Mouse (Mus musculus): Measurements from ENCODE around the gene Cuedc2. TPM values are rescaled to one million over a fixed set of nuclear protein-coding genes. Genes with fewer than 3 reads are reported as not detected.

The Cuedc2 gene
- polyA plus RNA-seq, 1 experiment from 2014 or later = 53.8 TPM

DNA sequence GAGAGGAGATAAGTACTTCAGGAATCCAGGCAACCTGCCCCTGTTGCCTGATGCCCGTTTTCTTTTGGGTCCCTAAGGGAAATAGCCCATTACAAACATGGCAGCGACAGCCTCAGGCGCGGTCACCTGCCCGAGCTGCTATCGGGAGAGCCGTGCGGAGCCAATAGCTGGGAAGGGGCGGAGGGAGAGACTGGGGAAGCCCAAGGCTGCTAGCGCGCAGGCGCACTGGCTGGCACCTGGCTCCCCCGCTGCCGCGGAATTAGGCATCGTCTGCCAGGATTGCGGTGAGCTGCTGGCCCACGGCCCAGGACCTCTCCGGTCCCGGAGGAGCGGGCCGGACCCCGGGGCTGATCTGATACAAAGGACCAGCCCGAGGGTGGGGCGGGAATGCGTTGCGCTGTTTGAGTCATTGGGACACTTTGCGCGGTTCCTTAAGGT lies 18.2 kb upstream of the Cuedc2 start:
- Histone ChIP-seq H3K9me3 (ENCODE audit: low read length) (no peaks in the 10 kb centered on the region), H3K27ac (ENCODE audit: low read depth) (peak overlapping the region; percentile 24), H3K4me3 (ENCODE audit: low read depth, low read length) (peak overlapping the region; percentile 66), H3K36me3 (replicated peaks; ENCODE audit: insufficient read depth, low read length) (no peaks in the 10 kb centered on the region), H3K27me3 (ENCODE audit: insufficient read depth, low read length) (no peaks in the 10 kb centered on the region), H3K9ac (replicated peaks) (peak overlapping the region; percentile 66), H3K4me2 (ENCODE audit: low read depth, low read length) (peak overlapping the region; percentile 97), H3K4me1 (ENCODE audit: insufficient read depth) (peaks cover 21% of the 10 kb centered on the region)
- ATAC-seq (peak; percentile 95), DNase-seq (peak; percentile 88)
- WGBS (ENCODE audit: insufficient replicate concordance) = under 1% methylated on average over 29 of the region's 29 CpGs
- TF ChIP-seq CTCF (IDR thresholded peaks at IDR 0.05; ENCODE audit: low read depth) (no peak), EP300 (IDR thresholded peaks at IDR 0.05; ENCODE audit: low read depth) (no peak)

DNA sequence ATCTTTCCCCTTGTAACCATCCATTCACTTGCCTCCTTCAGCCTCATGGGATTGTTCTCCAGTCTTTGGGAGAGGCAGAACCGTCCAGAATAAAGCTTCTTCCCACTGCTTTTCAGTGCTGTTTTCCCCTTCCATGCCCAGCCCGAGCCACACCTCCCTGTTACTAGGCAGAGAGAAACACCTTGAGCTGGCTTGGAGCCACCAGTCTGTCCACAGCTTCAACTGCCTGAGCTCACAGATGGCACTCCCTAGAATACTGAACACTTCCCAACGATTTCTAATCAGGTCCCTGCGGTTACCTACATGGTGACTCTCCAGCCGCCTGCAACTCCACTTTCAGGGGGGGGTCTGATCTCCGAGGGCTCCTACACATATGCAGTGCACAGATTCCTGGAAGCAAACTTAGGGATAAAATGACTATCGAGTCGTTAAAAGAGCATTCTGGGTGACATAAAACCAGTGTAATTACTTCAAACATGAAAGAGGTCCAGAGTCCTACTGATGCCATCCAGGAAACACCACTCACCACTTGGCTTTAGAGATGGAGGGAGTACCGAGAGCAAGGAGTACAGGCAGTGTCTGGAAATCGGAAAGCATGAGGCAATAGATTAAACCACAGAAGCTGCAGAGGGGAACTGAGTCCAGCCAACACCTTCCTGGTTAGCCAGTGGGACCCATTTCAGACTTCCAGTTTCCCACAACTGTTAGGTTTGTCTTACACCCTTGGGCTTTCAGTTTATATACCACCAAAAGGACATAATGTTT lies 11.8 kb upstream of the Cuedc2 start, which contains the start of gene 2310034G01Rik:
TSS of gene 2310034G01Rik (minus strand) at position 135 of the 765 bp plus-strand sequence.
- WGBS (ENCODE audit: insufficient replicate concordance) = 60% methylated on average over 10 of the region's 10 CpGs
- DNase-seq = no peak

DNA sequence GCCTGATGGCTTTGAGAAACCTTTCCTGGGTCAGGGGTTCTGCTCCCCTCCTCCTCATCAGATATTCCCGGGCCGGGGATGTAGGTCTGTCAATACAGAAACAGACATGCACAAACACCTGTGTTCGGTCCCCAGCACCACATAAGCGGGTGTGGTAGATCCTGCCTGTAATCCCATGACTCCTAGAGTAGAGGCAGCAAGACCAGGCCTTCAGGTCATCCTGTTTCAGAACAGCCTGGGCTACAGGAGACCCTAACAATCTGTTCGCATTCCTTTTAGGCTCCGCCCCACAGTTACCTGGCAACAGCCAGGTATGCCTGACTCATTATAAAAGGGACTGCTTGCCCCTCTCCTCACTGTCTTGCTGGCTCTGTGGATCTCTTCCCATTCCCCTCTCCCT lies 11.0 kb upstream of the Cuedc2 start:
- Histone ChIP-seq H3K9me3 (ENCODE audit: low read length) (no peaks in the 10 kb centered on the region), H3K4me2 (ENCODE audit: low read depth, low read length) (peak overlapping the region; percentile 97), H3K4me3 (ENCODE audit: low read depth, low read length) (peak overlapping the region; percentile 58), H3K36me3 (replicated peaks; ENCODE audit: insufficient read depth, low read length) (no peaks in the 10 kb centered on the region), H3K4me1 (ENCODE audit: insufficient read depth) (peaks cover 18% of the 10 kb centered on the region), H3K27me3 (ENCODE audit: insufficient read depth, low read length) (no peaks in the 10 kb centered on the region), H3K27ac (ENCODE audit: low read depth) (peak overlapping the region; percentile 49; the same call in 1 of the 2 replicates), H3K9ac (replicated peaks) (peak overlapping the region; percentile 68; the same call in 1 of the 2 replicates)
- ATAC-seq (no peak), DNase-seq (no peak)
- 50% methylated on average over 6 of the region's 6 CpGs for WGBS (ENCODE audit: insufficient replicate concordance)
- TF ChIP-seq CTCF (IDR thresholded peaks at IDR 0.05; ENCODE audit: low read depth) = no peak
- no peak for TF ChIP-seq EP300 (IDR thresholded peaks at IDR 0.05; ENCODE audit: low read depth)

More for the DNA sequence above, 11.8 kb upstream of the Cuedc2 start, which contains the start of gene 2310034G01Rik:
- H3K4me2 ChIP-seq (ENCODE audit: low read depth, low read length) = peak within 1 kb of the TSS; percentile 97
- H3K36me3 ChIP-seq (replicated peaks; ENCODE audit: insufficient read depth, low read length) = no peaks in the 10 kb centered on the region
- ATAC-seq = no peak
- peaks cover 18% of the 10 kb centered on the region for H3K4me1 ChIP-seq (ENCODE audit: insufficient read depth)
- H3K9me3 ChIP-seq (ENCODE audit: low read length) = no peaks in the 10 kb centered on the region
- peak within 1 kb of the TSS; percentile 58 for H3K4me3 ChIP-seq (ENCODE audit: low read depth, low read length)
- TF ChIP-seq EP300 (IDR thresholded peaks at IDR 0.05; ENCODE audit: low read depth) (no peak), CTCF (IDR thresholded peaks at IDR 0.05; ENCODE audit: low read depth) (no peak)
- H3K9ac ChIP-seq (replicated peaks) = peak within 1 kb of the TSS; percentile 68
- H3K27me3 ChIP-seq (ENCODE audit: insufficient read depth, low read length) = no peaks in the 10 kb centered on the region
- peak within 1 kb of the TSS; percentile 49 for H3K27ac ChIP-seq (ENCODE audit: low read depth)

DNA sequence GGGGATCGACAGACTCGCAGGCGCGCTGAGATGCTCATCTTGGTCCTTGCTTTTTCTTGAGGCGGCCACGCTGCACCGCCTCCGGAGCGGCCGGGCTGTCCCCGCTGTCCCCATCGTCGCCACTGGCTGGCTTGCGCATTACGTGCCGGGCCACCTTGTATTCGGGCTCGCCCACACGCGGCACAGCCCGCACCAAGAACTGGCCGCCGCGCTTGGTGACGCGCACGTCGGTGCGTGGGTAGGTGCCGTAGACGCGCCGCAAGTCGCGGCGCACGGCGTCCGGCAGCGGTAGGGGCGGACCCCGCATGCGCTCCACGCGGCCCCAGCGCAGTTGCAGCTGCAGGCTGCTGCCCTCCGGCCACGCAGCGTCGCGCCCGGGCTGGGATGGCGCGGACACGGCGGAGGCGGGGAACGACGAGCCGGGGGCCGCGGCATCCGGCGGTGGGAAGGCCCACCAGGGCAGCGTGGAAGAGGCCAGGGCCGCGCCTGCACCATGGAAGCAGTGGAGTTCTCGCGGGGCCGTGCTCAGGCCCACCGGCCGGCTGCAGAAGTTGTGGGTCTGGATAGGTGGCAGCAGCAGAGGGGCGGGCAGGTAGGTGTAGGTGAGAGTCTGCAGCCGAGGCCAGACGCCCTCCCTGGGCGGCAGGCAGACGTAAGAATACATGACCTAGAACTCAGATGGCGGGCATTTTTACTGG lies 10.4 kb upstream of the Cuedc2 start:
- H3K9me3 ChIP-seq (ENCODE audit: low read length) = no peaks in the 10 kb centered on the region
- peak; percentile 75 for DNase-seq
- peaks cover 21% of the 10 kb centered on the region for H3K4me1 ChIP-seq (ENCODE audit: insufficient read depth)
- H3K4me3 ChIP-seq (ENCODE audit: low read depth, low read length) = peak overlapping the region; percentile 58
- no peaks in the 10 kb centered on the region for H3K27me3 ChIP-seq (ENCODE audit: insufficient read depth, low read length)
- peak overlapping the region; percentile 97 for H3K4me2 ChIP-seq (ENCODE audit: low read depth, low read length)
- TF ChIP-seq CTCF (IDR thresholded peaks at IDR 0.05; ENCODE audit: low read depth) = no peak
- no peak for TF ChIP-seq EP300 (IDR thresholded peaks at IDR 0.05; ENCODE audit: low read depth)
- peak overlapping the region; percentile 68 for H3K9ac ChIP-seq (replicated peaks)
- peak overlapping the region; percentile 49 for H3K27ac ChIP-seq (ENCODE audit: low read depth)
- H3K36me3 ChIP-seq (replicated peaks; ENCODE audit: insufficient read depth, low read length) = no peaks in the 10 kb centered on the region
- WGBS (ENCODE audit: insufficient replicate concordance) = under 1% methylated on average over 57 of the region's 78 CpGs
- ATAC-seq = peak; percentile 90

DNA sequence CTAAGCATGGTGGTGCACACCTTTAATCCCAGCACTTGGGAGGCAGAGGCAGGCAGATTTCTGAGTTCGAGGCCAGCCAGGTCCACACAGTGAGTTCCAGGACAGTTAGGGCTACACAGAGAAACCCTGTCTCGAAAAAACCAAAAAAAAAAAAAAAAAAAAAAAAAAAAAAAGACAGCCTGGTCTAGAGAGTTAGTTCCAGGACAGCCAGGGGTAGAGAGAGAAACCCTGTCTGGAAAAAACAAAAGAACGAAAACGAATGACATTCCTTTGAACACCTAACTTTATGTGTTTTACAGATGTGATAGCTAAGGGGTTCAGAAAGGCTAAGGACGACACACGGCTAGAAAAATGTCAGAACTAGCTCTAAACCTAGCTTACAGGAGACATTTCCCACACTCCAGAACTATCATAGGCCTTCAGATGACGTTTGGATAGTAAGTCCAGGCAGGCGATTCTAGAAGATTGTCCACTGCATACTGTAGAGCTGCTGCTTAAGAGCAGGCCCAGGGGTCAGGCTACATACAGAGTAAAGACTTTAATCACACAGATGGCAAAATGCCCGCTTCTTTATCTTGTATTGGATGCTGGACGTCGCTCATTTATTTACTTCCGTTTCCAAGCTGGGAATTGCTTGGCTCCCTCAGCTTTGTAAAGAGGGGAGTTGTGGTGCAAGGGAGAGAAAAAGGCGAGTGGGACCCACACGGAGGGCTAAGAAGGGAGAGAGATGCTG lies 9.6 kb upstream of the Cuedc2 start:
- TF ChIP-seq CTCF (IDR thresholded peaks at IDR 0.05; ENCODE audit: low read depth) = no peak
- no peak for TF ChIP-seq EP300 (IDR thresholded peaks at IDR 0.05; ENCODE audit: low read depth)
- Histone ChIP-seq H3K4me2 (ENCODE audit: low read depth, low read length) (peak overlapping the region; percentile 97), H3K36me3 (replicated peaks; ENCODE audit: insufficient read depth, low read length) (no peaks in the 10 kb centered on the region), H3K27ac (ENCODE audit: low read depth) (0 out of 2 replicates have a peak overlapping the region, but pooled peaks have one; percentile 49), H3K4me1 (ENCODE audit: insufficient read depth) (peaks cover 27% of the 10 kb centered on the region), H3K9ac (replicated peaks) (peak overlapping the region; percentile 68), H3K9me3 (ENCODE audit: low read length) (no peaks in the 10 kb centered on the region), H3K27me3 (ENCODE audit: insufficient read depth, low read length) (no peaks in the 10 kb centered on the region), H3K4me3 (ENCODE audit: low read depth, low read length) (peak overlapping the region; percentile 58)
- ATAC-seq (peak; percentile 24), DNase-seq (no peak)
- WGBS (ENCODE audit: insufficient replicate concordance) = 25% methylated on average over 14 of the region's 14 CpGs
